Mouse (Mus musculus): ENCODE measurements around the gene Eipr1.

DNA sequence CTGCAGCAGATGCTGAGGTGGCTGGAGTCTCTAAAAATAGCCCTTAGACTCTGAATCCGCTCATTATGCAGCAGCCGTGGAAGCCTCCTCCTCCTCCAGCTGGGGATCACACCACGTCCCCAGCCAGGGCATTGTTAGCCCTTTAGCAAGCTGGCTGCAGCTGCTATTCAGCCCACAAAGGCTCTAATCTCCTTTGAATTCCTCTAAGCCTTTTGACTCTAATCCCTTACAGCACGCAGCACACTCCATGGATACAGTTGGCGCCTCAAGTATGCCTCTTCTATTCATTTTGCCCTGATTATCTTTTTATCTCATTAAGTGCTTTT, 65.8 kb downstream of the Eipr1 start:
- TF ChIP-seq GATA1 (IDR thresholded peaks at IDR 0.05; ENCODE audit: low read length) (no peak), TAL1 (IDR thresholded peaks at IDR 0.05; ENCODE audit: low read length) (no peak)
